Comparison of ENCODE assay signal across 21 mouse cellular contexts in genomic region chr5:106264536-106264935, GRCm38 (mm10).
DNase-seq lines count a peak whose midpoint lies in the region; ATAC-seq lines count a peak whose summit lies in the region.
"Had no signal": no experiment of that assay in that cellular context is flagged by ENCODE, and none has a peak within 500 bp of the region (broad histone marks: within the 10 kb centered on the region; RNA-seq: fewer than 3 reads in every experiment).

No protein-coding gene starts in this region.

- no peak overlapping the region for H3K9ac ChIP-seq in hindbrain, embryonic 11.5 days (ENCODE audit: low read depth, low read length)
- H3K9ac ChIP-seq in hindbrain, embryonic 13.5 days: no peak overlapping the region
- H3K9ac ChIP-seq in midbrain, embryonic 11.5 days (ENCODE audit: low read length): no peak overlapping the region
- H3K9ac ChIP-seq: embryonic facial prominence, embryonic 13.5 days; forebrain, embryonic 15.5 days; heart, embryonic 12.5 days; intestine, embryonic 15.5 days had no signal

- no peak for ATAC-seq in hindbrain, embryonic 11.5 days (ENCODE audit: low FRiP score)
- no peak for ATAC-seq in hindbrain, embryonic 13.5 days (ENCODE audit: low FRiP score)
- ATAC-seq in midbrain, embryonic 11.5 days (ENCODE audit: low FRiP score): no peak
- ATAC-seq: activated CD4-positive, CD25-positive, alpha-beta regulatory T cell, adult 4 months; forebrain, embryonic 15.5 days; intestine, embryonic 15.5 days had no signal

- no peaks in the 10 kb centered on the region for H3K4me1 ChIP-seq in hindbrain, embryonic 11.5 days (replicated peaks; ENCODE audit: control insufficient read depth, insufficient read depth, low read length)
- H3K4me1 ChIP-seq in hindbrain, embryonic 13.5 days (replicated peaks): no peaks in the 10 kb centered on the region
- H3K4me1 ChIP-seq in midbrain, embryonic 11.5 days (ENCODE audit: control insufficient read depth, insufficient read depth, low read length): no peaks in the 10 kb centered on the region
- no peaks in the 10 kb centered on the region for H3K4me1 ChIP-seq in midbrain, embryonic 10.5 days
- H3K4me1 ChIP-seq: embryonic facial prominence, embryonic 13.5 days; forebrain, embryonic 15.5 days; heart, embryonic 12.5 days; intestine, embryonic 15.5 days had no signal

- no peak overlapping the region for H3K4me2 ChIP-seq in hindbrain, embryonic 11.5 days (replicated peaks; ENCODE audit: low read depth, low read length)
- H3K4me2 ChIP-seq in hindbrain, embryonic 13.5 days: no peak overlapping the region
- no peak overlapping the region for H3K4me2 ChIP-seq in midbrain, embryonic 11.5 days
- H3K4me2 ChIP-seq: embryonic facial prominence, embryonic 13.5 days; forebrain, embryonic 15.5 days; heart, embryonic 12.5 days; intestine, embryonic 15.5 days had no signal

- H3K27me3 ChIP-seq in hindbrain, embryonic 11.5 days (ENCODE audit: control insufficient read depth, insufficient read depth, low read length): no peaks in the 10 kb centered on the region
- no peaks in the 10 kb centered on the region for H3K27me3 ChIP-seq in hindbrain, embryonic 13.5 days
- no peaks in the 10 kb centered on the region for H3K27me3 ChIP-seq in midbrain, embryonic 11.5 days (ENCODE audit: control insufficient read depth, insufficient read depth, low read length)
- 0 out of 2 replicates have a peak, but pooled peaks cover 3% of the 10 kb centered on the region for H3K27me3 ChIP-seq in midbrain, embryonic 10.5 days (ENCODE audit: low read depth, poor library complexity, severe bottlenecking)
- H3K27me3 ChIP-seq: CH12.LX; embryonic facial prominence, embryonic 13.5 days; forebrain, embryonic 15.5 days; heart, embryonic 12.5 days; intestine, embryonic 15.5 days had no signal

- WGBS in hindbrain, embryonic 11.5 days: 64% methylated on average over 2 of the region's 2 CpGs
- 69% methylated on average over 2 of the region's 2 CpGs for WGBS in hindbrain, embryonic 13.5 days
- WGBS in midbrain, embryonic 11.5 days: 80% methylated on average over 2 of the region's 2 CpGs
- WGBS in midbrain, embryonic 10.5 days: 57% methylated on average over 2 of the region's 2 CpGs

- H3K27ac ChIP-seq in hindbrain, embryonic 11.5 days (ENCODE audit: low read depth, low read length): no peak overlapping the region
- H3K27ac ChIP-seq in hindbrain, embryonic 13.5 days: no peak overlapping the region
- no peak overlapping the region for H3K27ac ChIP-seq in midbrain, embryonic 11.5 days (ENCODE audit: low read depth, low read length)
- no peak overlapping the region for H3K27ac ChIP-seq in midbrain, embryonic 10.5 days (replicated peaks)
- H3K27ac ChIP-seq: embryonic facial prominence, embryonic 13.5 days; forebrain, embryonic 15.5 days; heart, adult 2 months; hindbrain, embryonic 10.5 days; intestine, embryonic 15.5 days had no signal

- H3K9me3 ChIP-seq in hindbrain, embryonic 11.5 days (ENCODE audit: control insufficient read depth, low read length): no peaks in the 10 kb centered on the region
- H3K9me3 ChIP-seq in hindbrain, embryonic 13.5 days: no peaks in the 10 kb centered on the region
- no peaks in the 10 kb centered on the region for H3K9me3 ChIP-seq in midbrain, embryonic 11.5 days (ENCODE audit: control insufficient read depth, low read length)
- H3K9me3 ChIP-seq in midbrain, embryonic 10.5 days (replicated peaks): no peaks in the 10 kb centered on the region
- H3K9me3 ChIP-seq: embryonic facial prominence, embryonic 13.5 days; forebrain, embryonic 15.5 days; heart, embryonic 12.5 days; hindbrain, embryonic 10.5 days; intestine, embryonic 15.5 days had no signal

- peak; percentile 13 for DNase-seq in hindbrain, embryonic 11.5 days (ENCODE audit: low spot score)
- peak; percentile 71 for DNase-seq in midbrain, embryonic 11.5 days (ENCODE audit: low spot score, missing footprints)
- no peak for DNase-seq in midbrain, embryonic 10.5 days (ENCODE audit: low spot score)
- DNase-seq in R1 (ENCODE audit: low read depth, low spot score): peak; percentile 16
- no peak for DNase-seq in kidney, postnatal 14 days
- no peak for DNase-seq in right cerebral cortex, postnatal 10 days (ENCODE audit: low spot score in 2 of 2)
- DNase-seq: adrenal gland, postnatal 25 days; cerebellum, adult 18-20 months; cerebellum, adult 9-11 months; cerebellum, postnatal 36 days; gastrocnemius, postnatal 10 days; heart, adult 2 months had no signal

- H3K4me3 ChIP-seq in hindbrain, embryonic 11.5 days (ENCODE audit: low read depth, low read length): no peak overlapping the region
- no peak overlapping the region for H3K4me3 ChIP-seq in hindbrain, embryonic 13.5 days
- H3K4me3 ChIP-seq in midbrain, embryonic 11.5 days (ENCODE audit: low read depth, low read length): no peak overlapping the region
- no peak overlapping the region for H3K4me3 ChIP-seq in midbrain, embryonic 10.5 days
- H3K4me3 ChIP-seq: embryonic facial prominence, embryonic 13.5 days; forebrain, embryonic 15.5 days; heart, adult 2 months; heart, embryonic 12.5 days; hindbrain, embryonic 10.5 days; intestine, embryonic 15.5 days had no signal

- no peaks in the 10 kb centered on the region for H3K36me3 ChIP-seq in hindbrain, embryonic 11.5 days (ENCODE audit: control insufficient read depth, insufficient read depth, low read length)
- no peaks in the 10 kb centered on the region for H3K36me3 ChIP-seq in hindbrain, embryonic 13.5 days
- H3K36me3 ChIP-seq in midbrain, embryonic 11.5 days (ENCODE audit: control insufficient read depth, insufficient read depth, low read length): no peaks in the 10 kb centered on the region
- no peaks in the 10 kb centered on the region for H3K36me3 ChIP-seq in midbrain, embryonic 10.5 days
- H3K36me3 ChIP-seq: embryonic facial prominence, embryonic 13.5 days; forebrain, embryonic 15.5 days; G1E; heart, embryonic 12.5 days; hindbrain, embryonic 10.5 days; intestine, embryonic 15.5 days had no signal

Comparison
In these comparisons a context has a peak if more than half of its experiments do, and no peak if none do; other contexts are left out.
1. DNase-seq: peak in hindbrain, embryonic 11.5 days (single experiment), midbrain, embryonic 11.5 days (single experiment) and R1 (single experiment); none in midbrain, embryonic 10.5 days (single experiment), kidney, postnatal 14 days (single experiment) and right cerebral cortex, postnatal 10 days (0 of 2).